Mouse (Mus musculus) natural killer cell, adult 2 months (primary cell): Measurements from ENCODE around the gene Il17ra.

Source experiments
- DNase-seq, 2 experiments: peaks; one replicate each; pipeline ENCODE4 v3.0.0; 2022; ENCODE audit warnings: low spot score in 2 of 2

The Il17ra gene

GRCm38 (mm10) chr6:120463086-120463871 lies at the start of gene Il17ra:
Il17ra (plus strand) TSS chr6:120463247.
- DNase-seq: peak; percentile 79 to 87

- DNase-seq: no peak
Measured at GRCm38 (mm10) chr6:120438161-120438560, 24.9 kb upstream of the Il17ra start.

DNA sequence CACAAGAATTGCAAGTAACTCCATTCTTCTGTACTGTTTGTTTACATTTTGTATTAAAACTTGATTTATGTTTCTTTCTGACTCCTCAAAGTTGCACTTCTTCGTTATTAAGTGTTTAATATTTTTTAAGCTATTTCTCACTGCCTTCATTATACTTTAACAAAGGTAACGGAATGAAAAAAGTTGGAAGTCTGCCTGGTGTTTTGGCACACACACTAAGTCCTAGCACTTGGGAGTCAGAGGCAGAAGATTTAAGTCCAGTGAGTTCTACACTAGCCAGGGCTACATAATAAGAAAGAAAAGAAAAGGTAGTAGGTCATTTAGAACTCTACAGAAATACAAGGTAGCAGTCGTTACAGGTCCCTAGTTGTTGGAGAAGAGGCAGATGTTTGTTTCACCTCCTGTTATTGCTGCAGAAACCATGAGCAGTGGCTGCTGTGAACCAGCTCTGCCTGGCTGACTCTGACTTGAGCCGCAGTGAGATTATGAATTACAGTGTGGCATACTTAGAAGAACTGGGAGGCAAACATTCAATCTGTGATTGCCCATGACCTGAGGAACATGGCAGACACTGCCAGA lies 20.8 kb upstream of the Il17ra start:
- DNase-seq: no peak

DNA sequence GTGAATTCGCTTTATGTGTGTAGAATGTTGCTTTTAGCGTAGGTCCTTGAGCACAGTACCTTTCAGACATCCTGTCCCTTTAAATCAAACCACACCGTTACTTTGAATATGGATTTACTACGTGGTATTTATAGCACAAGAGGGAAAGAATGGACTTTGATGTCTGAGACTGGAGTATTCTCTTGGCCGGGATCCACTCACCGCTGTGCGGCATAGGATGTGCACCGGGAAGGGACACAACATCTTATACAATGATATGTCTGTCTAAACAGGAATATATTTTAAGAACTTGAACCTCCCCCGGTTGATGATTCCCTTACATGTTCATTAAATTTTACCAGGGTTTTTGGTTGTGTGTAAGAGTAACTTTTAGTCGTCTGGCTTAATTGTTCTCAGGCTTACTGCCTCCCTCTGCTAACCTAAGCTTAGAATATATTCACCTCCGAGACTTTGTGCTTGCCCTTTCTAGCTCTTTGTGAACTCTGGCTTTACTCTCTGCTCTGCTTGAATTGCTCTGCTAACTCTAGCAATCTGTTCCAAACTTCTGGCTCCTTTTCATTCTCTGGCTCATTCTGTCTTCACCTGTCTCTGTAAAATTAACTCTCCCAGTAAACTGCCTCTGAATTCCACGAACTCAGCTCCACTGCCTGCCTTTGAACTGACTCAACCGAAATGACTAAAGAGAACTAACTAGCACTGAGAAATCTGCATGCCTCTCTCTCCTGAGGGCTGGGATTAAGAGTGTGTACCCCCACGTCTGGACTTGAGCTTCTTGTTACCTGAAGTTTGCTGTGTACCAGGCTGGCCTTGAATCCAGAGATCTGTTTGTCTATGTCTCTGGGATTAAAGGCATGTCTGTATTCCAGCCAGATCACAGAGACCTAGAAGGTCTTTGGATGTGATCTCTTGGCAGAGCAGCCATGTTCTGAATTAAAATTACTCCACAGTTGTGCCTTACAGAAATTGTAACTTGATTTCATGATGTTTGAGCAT lies 19.4 kb upstream of the Il17ra start:
- no peak for DNase-seq

DNA sequence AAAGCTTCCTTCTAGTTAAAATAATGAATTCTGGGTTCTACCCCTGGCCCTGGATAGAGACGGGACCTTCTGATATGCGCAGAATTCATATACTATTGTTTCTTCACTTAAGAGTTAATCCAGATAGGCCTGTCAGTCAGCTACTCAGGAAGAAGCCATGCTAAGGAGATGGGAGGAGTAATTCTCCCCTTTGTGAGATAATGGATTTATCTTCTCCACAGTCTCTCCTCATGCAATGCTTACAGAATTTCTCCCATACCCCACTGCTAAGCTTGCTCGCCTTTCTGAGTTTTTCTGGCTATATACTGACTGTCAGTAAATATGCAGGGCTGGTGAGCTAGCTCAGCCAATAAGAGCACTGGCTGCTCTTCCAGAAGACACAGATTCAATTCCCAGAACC lies 12.8 kb upstream of the Il17ra start:
- no peak for DNase-seq

DNA sequence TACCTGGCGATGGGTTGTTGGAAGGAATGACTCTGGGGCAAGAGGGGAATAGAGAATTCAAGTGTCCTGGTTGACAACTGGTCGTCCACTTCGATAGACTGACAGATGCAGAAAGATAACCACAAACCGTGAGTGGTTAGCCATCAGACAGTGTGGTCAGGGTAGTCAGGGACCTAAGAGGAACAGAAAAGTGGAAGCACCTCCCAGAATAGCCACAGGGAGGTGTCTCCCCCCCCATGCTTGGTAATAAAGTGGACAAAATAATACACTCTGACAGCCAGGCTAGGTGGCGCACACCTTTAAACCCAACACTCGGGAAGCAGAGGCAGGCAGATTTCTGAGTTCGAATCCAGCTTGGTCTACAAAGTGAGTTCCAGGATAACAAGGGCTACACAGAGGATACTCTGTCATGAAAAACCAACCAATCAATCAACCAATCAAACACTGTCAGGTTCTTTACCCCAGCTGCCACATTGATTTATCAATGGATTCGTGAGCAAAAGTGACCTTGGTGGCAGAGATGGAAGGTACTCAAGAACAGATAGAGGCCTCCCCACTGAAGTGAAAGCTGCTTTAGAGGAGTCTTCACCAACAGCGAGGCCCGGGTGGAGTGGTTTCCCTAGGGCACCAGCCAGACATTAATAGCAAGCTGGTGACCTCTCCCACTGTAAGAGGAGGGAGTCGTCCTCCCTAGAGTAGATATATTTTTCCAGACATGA lies 10.5 kb upstream of the Il17ra start:
- DNase-seq: peak; percentile 57 to 64

DNA sequence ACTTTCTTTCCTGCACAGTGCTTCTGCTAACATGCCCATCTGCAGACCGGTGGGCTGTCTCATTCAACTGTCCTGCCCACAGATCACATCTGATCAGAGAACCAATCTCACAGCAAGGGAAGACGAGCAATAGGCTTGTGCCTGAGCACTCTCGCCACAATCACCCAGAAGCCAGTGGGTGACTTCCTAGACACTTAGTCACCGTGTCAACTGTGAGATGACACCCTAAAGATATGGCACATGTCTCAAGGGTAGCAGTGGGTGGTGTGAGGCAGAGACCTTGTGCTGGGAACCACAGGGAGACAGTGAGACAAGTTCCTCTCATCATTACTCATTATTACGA lies 10.0 kb upstream of the Il17ra start:
- DNase-seq: peak; percentile 78 to 89

DNA sequence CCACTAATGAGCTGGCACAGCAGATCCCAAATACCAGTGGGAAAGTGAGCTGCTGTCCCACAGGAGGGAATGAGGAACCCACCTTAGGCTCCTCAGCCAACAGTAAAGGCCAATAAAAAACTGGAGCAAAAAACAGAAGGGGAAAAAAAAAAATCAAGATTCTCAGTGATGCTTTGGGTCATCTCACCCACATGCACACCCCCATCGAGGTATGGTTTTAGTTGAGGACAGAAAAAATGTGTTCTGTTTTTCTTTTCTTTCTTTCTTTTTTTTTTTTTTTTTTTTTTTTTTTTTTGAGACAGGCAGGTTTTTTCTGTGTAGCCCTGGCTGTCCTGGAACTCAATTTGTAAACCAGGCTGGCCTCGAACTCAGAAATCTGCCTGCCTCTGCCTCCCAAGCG lies 9.5 kb upstream of the Il17ra start:
- no peak for DNase-seq

- DNase-seq: no peak
Measured at GRCm38 (mm10) chr6:120454627-120455077, 8.4 kb upstream of the Il17ra start.

- DNase-seq: peak in 1 of 2 experiments; percentile 42
Measured at GRCm38 (mm10) chr6:120457074-120457473, 6.0 kb upstream of the Il17ra start.

- DNase-seq: no peak
Measured at GRCm38 (mm10) chr6:120457751-120458150, 5.3 kb upstream of the Il17ra start.

- DNase-seq: no peak
Measured at GRCm38 (mm10) chr6:120461217-120461616, 1.8 kb upstream of the Il17ra start.

DNA sequence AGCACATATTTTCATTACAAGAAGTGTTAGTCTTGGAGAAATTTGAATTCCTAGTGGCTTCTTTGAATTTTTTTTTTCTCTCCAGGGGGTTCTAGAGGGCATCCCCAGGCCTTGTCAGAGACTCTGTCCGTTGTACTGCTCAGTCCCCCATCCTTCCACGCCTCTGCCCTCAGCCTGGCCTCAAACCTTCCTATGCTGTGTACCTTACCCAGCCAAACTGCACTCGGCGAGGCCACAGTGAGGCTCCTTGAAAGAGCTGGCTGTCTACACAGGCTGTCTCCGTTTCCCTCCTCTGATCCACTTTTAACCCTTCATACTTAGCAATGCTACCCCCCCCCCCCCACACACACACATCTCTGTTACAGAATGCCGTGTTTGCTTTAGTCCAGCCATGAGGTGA lies 796 bp upstream of the Il17ra start:
- DNase-seq: no peak

DNA sequence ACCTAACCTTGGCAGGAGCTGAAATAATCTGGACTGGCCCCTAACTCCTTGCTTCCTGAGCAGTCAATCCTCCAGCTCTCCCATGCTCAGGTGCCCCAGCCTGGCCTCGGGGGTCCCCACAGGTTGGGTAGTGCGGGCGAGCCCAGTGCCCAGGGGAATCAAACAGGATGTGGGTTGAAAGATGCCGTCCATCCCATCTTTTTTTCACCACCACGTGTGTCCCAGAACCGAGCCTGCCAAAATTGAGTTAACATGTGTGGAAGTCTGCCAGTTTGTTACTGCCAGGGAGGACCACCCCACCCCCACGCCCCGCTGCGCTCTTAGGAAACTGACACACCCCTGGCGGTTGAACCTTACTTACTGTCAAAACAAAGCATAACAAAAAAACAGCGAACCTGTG lies 837 bp downstream of the Il17ra start:
- DNase-seq: peak in 1 of 2 experiments; percentile 54

DNA sequence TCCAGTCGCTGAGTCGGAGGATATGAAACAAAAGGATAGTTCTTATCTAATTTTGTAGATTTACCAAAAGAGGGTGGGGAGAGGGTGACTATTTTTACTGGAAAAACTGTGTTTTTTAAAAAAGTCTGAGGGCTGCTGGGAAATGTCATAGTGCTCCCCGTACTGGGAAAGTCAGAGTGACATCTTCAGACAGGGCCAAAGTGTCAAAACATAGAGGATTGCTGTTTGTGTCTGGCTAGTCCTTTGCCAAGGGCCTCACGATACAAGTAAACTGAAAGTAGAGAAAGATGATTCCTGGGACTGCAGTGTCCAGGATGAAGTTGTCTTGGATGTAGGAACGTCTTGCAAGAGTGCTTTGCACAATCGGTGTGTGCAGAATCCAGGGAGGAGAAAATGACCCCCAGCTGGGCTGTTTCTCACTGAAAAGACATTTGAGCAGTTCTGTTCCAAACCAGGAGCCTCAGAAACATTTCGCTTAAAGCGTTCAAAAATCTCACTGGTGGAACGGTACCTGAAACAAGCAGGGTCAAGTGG lies 1.4 kb downstream of the Il17ra start:
- DNase-seq: no peak

GRCm38 (mm10) chr6:120465393-120465792 lies 2.3 kb downstream of the Il17ra start:
- no peak for DNase-seq

- DNase-seq: peak; percentile 77 to 80
Measured at GRCm38 (mm10) chr6:120466609-120467329, 3.7 kb downstream of the Il17ra start.

- DNase-seq: no peak
Measured at GRCm38 (mm10) chr6:120468259-120468658, 5.2 kb downstream of the Il17ra start.

DNA sequence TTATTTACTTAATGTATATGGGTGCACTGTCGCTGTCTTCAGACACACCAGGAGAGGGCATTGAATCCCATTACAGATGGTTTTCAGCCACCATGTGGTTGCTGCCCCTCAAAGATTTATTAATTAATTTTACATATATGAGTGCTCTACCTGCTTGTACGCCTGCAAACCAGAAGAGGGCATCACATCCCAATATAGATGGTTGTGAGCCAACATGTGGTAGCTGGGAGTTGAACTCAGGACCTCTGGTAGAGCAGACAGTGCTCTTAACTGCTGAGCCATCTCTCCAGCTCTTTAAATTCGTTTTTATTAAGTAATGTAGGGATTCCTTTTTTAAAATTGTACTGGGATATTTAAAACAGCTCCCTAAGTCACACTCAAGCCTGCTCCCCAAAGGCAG lies 6.2 kb downstream of the Il17ra start:
- DNase-seq: no peak

- no peak for DNase-seq
Measured at GRCm38 (mm10) chr6:120469770-120470169, 6.7 kb downstream of the Il17ra start.

DNA sequence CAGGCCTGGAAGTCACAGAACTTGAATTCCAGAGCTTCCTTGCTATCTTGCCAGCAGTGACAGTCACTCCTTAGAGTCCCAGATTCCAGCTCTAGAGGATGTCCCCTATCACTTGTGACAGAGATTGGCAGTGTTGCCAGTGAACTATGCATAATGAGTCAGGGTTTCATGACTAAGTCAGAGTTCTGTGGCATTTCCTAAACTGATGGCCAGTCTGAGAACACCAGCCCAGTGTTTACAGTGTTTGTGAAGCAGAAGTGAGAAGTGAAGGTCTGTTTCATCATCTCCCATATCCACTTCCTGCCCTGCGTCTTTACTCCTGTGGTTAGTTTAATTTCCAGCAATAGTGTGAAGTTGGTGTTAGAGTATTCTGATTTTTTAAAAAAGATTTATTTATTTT lies 7.6 kb downstream of the Il17ra start:
- DNase-seq: peak; percentile 51 to 54
